ENCODE assay signal across 1 mouse cellular context in genomic region chr2:172376551-172376950, GRCm38 (mm10).
TF ChIP-seq lines count a peak whose summit lies in the region.

No protein-coding gene starts in this region.

TF ChIP-seq in ES-E14, 5 proteins besides CTCF, POLR2A, EP300 and RAD21 (continued from another document):
- no peak for TF ChIP-seq ZC3H11A (IDR thresholded peaks at IDR 0.05; ENCODE audit: borderline replicate concordance, low read depth, low read length)
- TF ChIP-seq ZNF384 (IDR thresholded peaks at IDR 0.05; ENCODE audit: low read depth, low read length), result no peak
